ENCODE assay signal across 10 mouse cellular contexts in the genomic region with DNA sequence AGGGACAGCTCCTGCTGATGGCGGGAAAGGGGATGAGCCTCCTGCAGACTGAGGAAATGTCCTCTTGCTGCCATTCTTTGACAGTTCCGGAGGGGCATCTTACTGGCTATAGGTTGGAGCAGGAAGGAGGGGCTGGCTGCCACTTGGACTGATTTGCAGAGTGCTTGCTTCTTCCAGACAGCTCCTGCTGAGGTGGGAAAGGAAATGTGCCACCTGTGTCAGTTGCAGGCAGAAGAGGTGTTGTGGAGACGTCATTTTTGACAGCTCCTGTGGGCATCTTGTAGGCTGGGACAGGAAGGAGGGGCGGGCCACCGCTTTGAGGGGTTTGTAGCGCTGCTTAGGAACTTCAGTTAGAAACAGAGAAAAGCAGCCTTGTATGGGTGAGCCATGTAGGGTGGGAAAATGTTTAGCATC. TPM values are rescaled to one million over a fixed set of nuclear protein-coding genes. Genes with fewer than 3 reads are reported as not detected.
DNase-seq lines count a peak whose midpoint lies in the region; ATAC-seq and TF ChIP-seq lines count a peak whose summit lies in the region.
"Had no signal": no experiment of that assay in that cellular context is flagged by ENCODE, and none has a peak within 500 bp of the region (broad histone marks: within the 10 kb centered on the region; RNA-seq: fewer than 3 reads in every experiment).

No protein-coding gene starts in this region.

- no peaks in the 10 kb centered on the region for H3K36me3 ChIP-seq in heart, embryonic 13.5 days
- H3K36me3 ChIP-seq in hindbrain, postnatal 0 days (ENCODE audit: insufficient read depth, low read length) = no peaks in the 10 kb centered on the region
- no peaks in the 10 kb centered on the region for H3K36me3 ChIP-seq in midbrain, embryonic 16.5 days (ENCODE audit: control insufficient read depth, insufficient read depth, low read length)
- H3K36me3 ChIP-seq: G1E had no signal

- ATAC-seq in heart, embryonic 13.5 days (ENCODE audit: extremely low read depth, insufficient number of reproducible peaks, low FRiP score, low TSS enrichment) = no peak
- ATAC-seq in hindbrain, postnatal 0 days = peak; percentile 52
- ATAC-seq in midbrain, embryonic 16.5 days = peak; percentile 68
- ATAC-seq in activated CD4-positive, CD25-positive, alpha-beta regulatory T cell, adult 4 months = no peak

- H3K9ac ChIP-seq in heart, embryonic 13.5 days = peak overlapping the region; percentile 78; the same call in 1 of the 2 replicates
- 0 out of 2 replicates have a peak overlapping the region, but pooled peaks have one; percentile 3 for H3K9ac ChIP-seq in hindbrain, postnatal 0 days (replicated peaks; ENCODE audit: low read length)
- H3K9ac ChIP-seq in midbrain, embryonic 16.5 days (ENCODE audit: low read depth, low read length) = peak overlapping the region; percentile 55; the same call in 1 of the 2 replicates

- H3K4me3 ChIP-seq in heart, embryonic 13.5 days = peak overlapping the region; percentile 54
- H3K4me3 ChIP-seq in hindbrain, postnatal 0 days (ENCODE audit: low read length) = peak overlapping the region; percentile 38
- H3K4me3 ChIP-seq in midbrain, embryonic 16.5 days (ENCODE audit: low read depth, low read length) = peak overlapping the region; percentile 47

- H3K27ac ChIP-seq in heart, embryonic 13.5 days (replicated peaks) = no peak overlapping the region
- H3K27ac ChIP-seq in hindbrain, postnatal 0 days = peak overlapping the region; percentile 37
- peak overlapping the region; percentile 66 for H3K27ac ChIP-seq in midbrain, embryonic 16.5 days (ENCODE audit: low read length)

- H3K4me1 ChIP-seq in heart, embryonic 13.5 days = no peaks in the 10 kb centered on the region
- no peaks in the 10 kb centered on the region; the same call in 1 of the 2 replicates for H3K4me1 ChIP-seq in hindbrain, postnatal 0 days (ENCODE audit: insufficient read depth, low read length)
- H3K4me1 ChIP-seq in midbrain, embryonic 16.5 days (ENCODE audit: control insufficient read depth, insufficient read depth, low read length) = no peaks in the 10 kb centered on the region

- WGBS in heart, embryonic 13.5 days = 45% methylated on average over 6 of the region's 6 CpGs
- WGBS in hindbrain, postnatal 0 days = 56% methylated on average over 6 of the region's 6 CpGs
- 71% methylated on average over 6 of the region's 6 CpGs for WGBS in midbrain, embryonic 16.5 days

- H3K4me2 ChIP-seq in heart, embryonic 13.5 days = peak overlapping the region; percentile 64
- H3K4me2 ChIP-seq in hindbrain, postnatal 0 days (ENCODE audit: low read depth, low read length) = peak overlapping the region; percentile 53
- H3K4me2 ChIP-seq in midbrain, embryonic 16.5 days (ENCODE audit: low read length) = peak overlapping the region; percentile 54

- DNase-seq in heart, postnatal 14 days = no peak
- peak; percentile 49 for DNase-seq in brain, adult 2 months (ENCODE audit: low read depth, low spot score)
- peak; percentile 47 for DNase-seq in hindbrain, postnatal 0 days (ENCODE audit: low spot score)
- DNase-seq in cerebellum, adult 9-10 months = no peak
- no peak for DNase-seq in kidney, postnatal 10 days

- H3K9me3 ChIP-seq in heart, embryonic 13.5 days = no peaks in the 10 kb centered on the region
- H3K9me3 ChIP-seq in hindbrain, postnatal 0 days (ENCODE audit: low read length) = no peaks in the 10 kb centered on the region
- H3K9me3 ChIP-seq in midbrain, embryonic 16.5 days (replicated peaks; ENCODE audit: control insufficient read depth, low read length, poor library complexity, severe bottlenecking) = no peaks in the 10 kb centered on the region
- H3K9me3 ChIP-seq: G1E had no signal

- peaks cover 28% of the 10 kb centered on the region; the same call in 1 of the 2 replicates for H3K27me3 ChIP-seq in heart, embryonic 13.5 days (replicated peaks)
- H3K27me3 ChIP-seq in hindbrain, postnatal 0 days (ENCODE audit: insufficient read depth, low read length) = no peaks in the 10 kb centered on the region
- H3K27me3 ChIP-seq in midbrain, embryonic 16.5 days (ENCODE audit: control insufficient read depth, insufficient read depth, low read depth, low read length) = no peaks in the 10 kb centered on the region

- intact Hi-C loops in heart, postnatal 14 days (cut with DNase I) = no loop called here

- TF ChIP-seq CTCF in hindbrain, postnatal 0 days (IDR thresholded peaks at IDR 0.05; ENCODE audit: low read depth) = no peak

RNA-seq across cellular contexts. Expression of a gene that starts 13.3 kb away (rescaled TPM):
- polyA plus RNA-seq in heart, embryonic 13.5 days (2015; fragmentation: Nextera tagmentation; extraction: Ambion mirVana) = 0.90 and 0.94 TPM in 2 replicates
- 1 to 10 TPM; 1.7 to 1.8 TPM for total RNA-seq in heart, postnatal 14 days (2021)
- 5.8 and 7.5 TPM in 2 replicates for total RNA-seq in hindbrain, postnatal 0 days (2014; rRNA removed)
- polyA plus RNA-seq in hindbrain, postnatal 0 days (2015; fragmentation: Nextera tagmentation; extraction: Ambion mirVana) = 2.1 TPM in 2 replicates
- polyA plus RNA-seq in midbrain, embryonic 16.5 days (2015; fragmentation: Nextera tagmentation; extraction: Ambion mirVana) = 1.5 and 2.6 TPM in 2 replicates
- not detected for polyA plus RNA-seq in activated CD4-positive, CD25-positive, alpha-beta regulatory T cell, adult 4 months (2017; shearing (Covaris generic))
- total RNA-seq: G1E had no signal
- polyA plus RNA-seq: G1E had no signal

RNA-seq across cellular contexts. Expression of a gene that starts 21.4 kb away (rescaled TPM):
- polyA plus RNA-seq in heart, embryonic 13.5 days (2015; fragmentation: Nextera tagmentation; extraction: Ambion mirVana) = not detected in 2 replicates
- under 1 TPM in 1 of 2 experiments, not detected in 1; 0.10 TPM for total RNA-seq in heart, postnatal 14 days (2021)
- not detected in 2 replicates for total RNA-seq in hindbrain, postnatal 0 days (2014; rRNA removed)
- not detected in 2 replicates for polyA plus RNA-seq in hindbrain, postnatal 0 days (2015; fragmentation: Nextera tagmentation; extraction: Ambion mirVana)
- not detected in 2 replicates for polyA plus RNA-seq in midbrain, embryonic 16.5 days (2015; fragmentation: Nextera tagmentation; extraction: Ambion mirVana)
- polyA plus RNA-seq in activated CD4-positive, CD25-positive, alpha-beta regulatory T cell, adult 4 months (2017; shearing (Covaris generic)) = not detected
- total RNA-seq: G1E; left cerebral cortex, postnatal 10 days had no signal
- polyA plus RNA-seq: G1E had no signal

RNA-seq across cellular contexts. Expression of a gene that starts 39.3 kb away (rescaled TPM):
- 0.64 and 0.79 TPM in 2 replicates for polyA plus RNA-seq in heart, embryonic 13.5 days (2015; fragmentation: Nextera tagmentation; extraction: Ambion mirVana)
- 1 to 10 TPM; 2.0 to 3.4 TPM for total RNA-seq in heart, postnatal 14 days (2021)
- 1.0 and 5.1 TPM in 2 replicates for total RNA-seq in hindbrain, postnatal 0 days (2014; rRNA removed)
- polyA plus RNA-seq in hindbrain, postnatal 0 days (2015; fragmentation: Nextera tagmentation; extraction: Ambion mirVana) = 0.93 and 1.0 TPM in 2 replicates
- polyA plus RNA-seq in midbrain, embryonic 16.5 days (2015; fragmentation: Nextera tagmentation; extraction: Ambion mirVana) = 3.2 and 3.3 TPM in 2 replicates
- polyA plus RNA-seq in activated CD4-positive, CD25-positive, alpha-beta regulatory T cell, adult 4 months (2017; shearing (Covaris generic)) = not detected
- polyA plus RNA-seq: G1E had no signal

RNA-seq across cellular contexts. Expression of a gene that starts 59.5 kb away (rescaled TPM):
- polyA plus RNA-seq in heart, embryonic 13.5 days (2015; fragmentation: Nextera tagmentation; extraction: Ambion mirVana) = 11.7 and 12.4 TPM in 2 replicates
- 10 to 100 TPM in 1 of 2 experiments, 1 to 10 TPM in 1; 9.7 to 11.3 TPM for total RNA-seq in heart, postnatal 14 days (2021)
- 106 and 264 TPM in 2 replicates for total RNA-seq in hindbrain, postnatal 0 days (2014; rRNA removed)
- 33.0 and 33.2 TPM in 2 replicates for polyA plus RNA-seq in hindbrain, postnatal 0 days (2015; fragmentation: Nextera tagmentation; extraction: Ambion mirVana)
- 40.2 and 42.0 TPM in 2 replicates for polyA plus RNA-seq in midbrain, embryonic 16.5 days (2015; fragmentation: Nextera tagmentation; extraction: Ambion mirVana)
- not detected for polyA plus RNA-seq in activated CD4-positive, CD25-positive, alpha-beta regulatory T cell, adult 4 months (2017; shearing (Covaris generic))
- polyA plus RNA-seq: G1E had no signal

Comparison
In these comparisons a context has a peak if more than half of its experiments do, and no peak if none do; other contexts are left out.
1. ATAC-seq: peak in hindbrain, postnatal 0 days (single experiment) and midbrain, embryonic 16.5 days (single experiment); none in heart, embryonic 13.5 days (single experiment) and activated CD4-positive, CD25-positive, alpha-beta regulatory T cell, adult 4 months (single experiment).
2. H3K9ac ChIP-seq: peak in every context shown above with its lines; median percentile 78 in heart, embryonic 13.5 days; 55 in midbrain, embryonic 16.5 days; 3 in hindbrain, postnatal 0 days.
3. DNase-seq: peak in brain, adult 2 months (single experiment) and hindbrain, postnatal 0 days (single experiment); none in heart, postnatal 14 days (0 of 2), cerebellum, adult 9-10 months (single experiment) and kidney, postnatal 10 days (single experiment).
4. Peak in every context shown above with its lines, with median percentiles within 50 percentile points of each other: H3K4me2 ChIP-seq and H3K4me3 ChIP-seq.